Mouse (Mus musculus): ENCODE measurements at regions not wholly inside any gene's neighbourhood (a gene's known extent, or its start where the extent isn't known, plus 50 kb on each side); places are given as distances from the start of the nearest gene placed in this dataset.

- no peak for DNase-seq (ENCODE audit: extremely low spot score, low read depth, low spot score)
Observed at GRCm38 (mm10) chr3:38050366-38050765, 326.1 kb upstream of the Gm5148 start.

DNA sequence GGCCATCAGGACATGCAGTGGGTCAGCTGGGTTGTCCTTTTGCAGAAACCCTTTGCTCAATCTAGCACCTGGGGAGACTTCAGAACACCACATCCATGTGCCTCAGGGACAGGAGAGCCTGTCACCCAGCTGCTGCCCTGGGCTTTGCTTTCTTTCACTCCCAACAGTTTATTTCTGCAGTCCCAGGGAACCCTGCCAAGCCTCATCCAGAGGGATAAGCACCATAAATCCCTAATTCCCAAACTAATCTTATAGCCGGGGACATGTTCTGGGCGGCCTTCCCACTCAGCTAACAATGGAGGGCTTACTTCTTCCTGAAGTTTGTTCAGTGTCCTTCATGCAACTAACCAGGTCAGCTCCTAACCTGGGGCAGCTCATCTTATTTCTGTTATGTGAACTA lies 325.0 kb upstream of the Gm5148 start:
- DNase-seq (ENCODE audit: extremely low spot score, low read depth, low spot score) = no peak

DNA sequence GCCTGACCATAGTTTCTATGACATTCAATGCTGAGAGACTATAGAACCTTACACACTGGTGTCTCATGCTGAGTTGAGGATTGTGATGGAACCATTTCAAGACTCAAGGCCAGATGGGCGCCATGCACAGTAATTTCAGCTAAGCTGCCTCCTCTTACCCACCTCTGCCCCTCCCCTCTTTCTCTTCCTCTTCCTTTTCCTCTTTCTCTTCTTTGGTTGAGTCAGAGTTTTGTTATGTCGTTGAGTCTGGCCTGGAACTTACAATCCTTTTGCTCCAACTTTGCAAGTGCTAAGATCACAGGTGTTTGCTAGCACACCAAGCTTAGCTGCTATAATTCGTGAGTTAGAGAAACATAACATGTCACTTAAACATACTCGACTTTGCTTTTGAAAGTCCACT lies 323.2 kb upstream of the Gm5148 start:
- no peak for DNase-seq (ENCODE audit: extremely low spot score, low read depth, low spot score)

GRCm38 (mm10) chr3:38046611-38047010 lies 322.3 kb upstream of the Gm5148 start:
- DNase-seq (ENCODE audit: extremely low spot score, low read depth, low spot score) = no peak

GRCm38 (mm10) chr3:38045989-38046388 lies 321.7 kb upstream of the Gm5148 start:
- no peak for DNase-seq (ENCODE audit: extremely low spot score, low read depth, low spot score)

DNA sequence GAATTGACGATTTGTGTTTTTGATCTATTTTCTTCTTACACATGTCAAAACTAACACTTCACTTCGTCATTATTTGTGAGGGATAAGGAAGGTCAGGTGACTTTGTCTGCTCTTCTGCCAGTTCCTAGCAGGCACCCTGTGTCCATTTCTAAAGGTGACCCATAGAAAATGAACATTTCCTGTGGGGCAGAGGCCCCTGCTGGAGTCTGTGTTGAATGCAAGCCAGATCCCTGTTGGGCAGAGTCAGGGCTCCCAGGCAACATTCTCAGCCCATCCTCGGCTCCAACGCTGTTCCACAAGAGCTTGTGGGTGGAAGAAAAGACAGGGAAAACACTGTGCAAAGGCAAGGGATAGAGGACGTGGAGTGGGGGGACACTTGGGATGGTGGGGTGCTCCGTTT lies 321.2 kb upstream of the Gm5148 start:
- DNase-seq (ENCODE audit: extremely low spot score, low read depth, low spot score) = no peak

DNA sequence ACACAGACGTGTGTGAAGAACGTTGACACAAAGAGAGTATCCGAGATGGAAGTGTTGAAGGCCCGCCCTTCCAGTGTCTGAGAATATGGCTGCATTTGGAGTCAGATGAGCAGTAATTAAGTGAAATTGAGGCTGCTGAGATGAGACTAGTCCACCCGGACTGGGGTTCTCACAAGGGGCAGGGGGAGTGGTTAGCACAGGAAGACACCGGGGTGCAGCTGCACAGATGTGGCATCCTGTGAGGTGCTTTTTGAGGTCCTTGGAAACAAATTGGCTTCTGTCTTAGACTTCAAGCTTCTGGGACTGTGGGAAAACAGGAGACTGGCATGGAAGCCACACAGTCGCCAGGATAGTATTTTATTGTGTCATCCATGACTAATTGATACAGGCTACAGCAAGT lies 320.0 kb upstream of the Gm5148 start:
- no peak for DNase-seq (ENCODE audit: extremely low spot score, low read depth, low spot score)

DNA sequence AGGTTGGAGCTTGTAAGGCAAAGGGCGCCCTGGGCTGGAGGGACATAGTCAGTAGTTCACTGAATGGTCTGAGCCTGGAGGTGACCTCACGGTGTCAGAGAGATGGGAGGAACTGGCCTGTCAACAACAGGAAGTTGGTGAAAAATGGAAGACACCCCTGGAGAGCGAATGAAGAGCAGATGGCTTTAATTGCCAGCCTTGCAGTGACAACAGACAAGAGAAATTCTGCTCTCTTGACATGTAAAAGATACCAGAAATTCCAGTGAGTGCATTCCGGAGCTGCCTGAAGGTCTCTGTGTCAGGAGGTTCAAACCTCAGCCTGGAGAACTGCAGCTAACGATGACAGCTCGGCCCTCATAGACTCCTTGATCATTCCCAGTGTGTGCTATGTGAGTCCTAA lies 318.3 kb upstream of the Gm5148 start:
- no peak for DNase-seq (ENCODE audit: extremely low spot score, low read depth, low spot score)

GRCm38 (mm10) chr3:38036131-38036530 lies 311.8 kb upstream of the Gm5148 start:
- DNase-seq (ENCODE audit: extremely low spot score, low read depth, low spot score) = no peak

DNA sequence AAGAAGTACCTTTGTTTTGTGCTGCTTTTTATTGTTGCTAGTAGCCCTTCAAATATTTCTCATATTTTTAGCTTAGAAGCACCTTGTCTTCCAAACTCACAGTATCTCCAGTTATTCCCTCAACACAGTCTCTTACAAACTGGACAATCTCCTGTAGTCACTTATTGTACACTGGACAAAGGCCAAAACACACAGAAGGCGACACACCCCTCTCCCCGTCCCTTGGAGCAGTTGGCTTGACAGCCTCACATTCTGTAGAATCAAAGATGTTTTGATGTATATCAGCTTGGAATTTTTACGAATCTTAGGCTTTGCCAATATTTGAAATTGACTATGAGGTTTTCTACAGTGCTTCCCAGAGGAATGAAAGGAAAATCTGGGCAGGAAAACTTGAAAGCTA lies 309.8 kb upstream of the Gm5148 start:
- no peak for DNase-seq (ENCODE audit: extremely low spot score, low read depth, low spot score)

DNA sequence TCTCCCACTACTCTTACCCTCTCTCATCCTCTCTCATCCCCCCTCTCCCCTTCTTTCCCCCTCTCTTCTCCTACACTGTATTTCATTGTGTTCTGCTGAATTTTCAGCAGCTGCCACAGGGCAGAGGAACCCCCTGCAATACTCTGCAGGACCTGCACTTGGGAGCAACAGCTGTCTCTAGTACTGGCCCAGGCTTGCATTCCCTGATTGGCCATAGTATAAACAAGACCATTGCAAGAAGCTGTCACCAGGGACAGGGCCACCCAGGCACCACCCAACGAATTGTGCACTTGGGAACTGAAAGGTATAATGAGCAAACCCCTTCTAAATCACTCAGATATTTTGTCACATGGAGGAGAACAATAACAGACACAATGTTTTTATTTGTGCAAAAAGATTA lies 290.5 kb upstream of the Gm5148 start:
- DNase-seq (ENCODE audit: extremely low spot score, low read depth, low spot score) = no peak

- DNase-seq (ENCODE audit: extremely low spot score, low read depth, low spot score) = no peak
Observed at GRCm38 (mm10) chr3:38009168-38009567, 284.9 kb upstream of the Gm5148 start.

DNA sequence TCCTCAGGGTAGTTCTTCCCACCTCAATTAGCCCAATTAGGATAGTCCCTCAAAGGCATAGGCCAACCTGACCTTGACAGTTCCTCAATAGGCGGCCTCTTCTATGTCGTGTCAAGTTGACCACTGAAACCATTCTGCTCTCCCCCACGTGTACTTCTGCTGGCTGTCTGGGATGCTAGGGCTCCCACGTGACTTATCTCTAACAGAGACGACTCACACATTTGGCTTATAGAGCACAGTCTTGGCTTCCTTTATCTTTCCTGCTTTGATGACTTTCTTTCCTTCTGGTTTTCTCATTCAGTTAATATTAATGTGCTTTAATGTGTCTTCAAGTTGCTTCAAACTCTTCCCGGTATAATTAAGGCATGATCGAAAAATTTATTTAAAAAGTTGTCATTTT lies 284.0 kb upstream of the Gm5148 start:
- no peak for DNase-seq (ENCODE audit: extremely low spot score, low read depth, low spot score)

GRCm38 (mm10) chr3:38007626-38008025 lies 283.3 kb upstream of the Gm5148 start:
- DNase-seq (ENCODE audit: extremely low spot score, low read depth, low spot score) = no peak

- no peak for DNase-seq (ENCODE audit: extremely low spot score, low read depth, low spot score)
Observed at GRCm38 (mm10) chr3:38002275-38002674, 278.0 kb upstream of the Gm5148 start.

- DNase-seq (ENCODE audit: extremely low spot score, low read depth, low spot score) = no peak
Observed at GRCm38 (mm10) chr3:37999779-38000178, 275.5 kb upstream of the Gm5148 start.

GRCm38 (mm10) chr3:37997998-37998397 lies 273.7 kb upstream of the Gm5148 start:
- no peak for DNase-seq (ENCODE audit: extremely low spot score, low read depth, low spot score)

- no peak for DNase-seq (ENCODE audit: extremely low spot score, low read depth, low spot score)
Observed at GRCm38 (mm10) chr3:37989992-37990391, 265.7 kb upstream of the Gm5148 start.

GRCm38 (mm10) chr3:37987775-37988505 lies 263.6 kb upstream of the Gm5148 start:
- no peak for DNase-seq (ENCODE audit: extremely low spot score, low read depth, low spot score)

- DNase-seq (ENCODE audit: extremely low spot score, low read depth, low spot score) = no peak
Observed at GRCm38 (mm10) chr3:37987007-37987774, 262.9 kb upstream of the Gm5148 start.

DNA sequence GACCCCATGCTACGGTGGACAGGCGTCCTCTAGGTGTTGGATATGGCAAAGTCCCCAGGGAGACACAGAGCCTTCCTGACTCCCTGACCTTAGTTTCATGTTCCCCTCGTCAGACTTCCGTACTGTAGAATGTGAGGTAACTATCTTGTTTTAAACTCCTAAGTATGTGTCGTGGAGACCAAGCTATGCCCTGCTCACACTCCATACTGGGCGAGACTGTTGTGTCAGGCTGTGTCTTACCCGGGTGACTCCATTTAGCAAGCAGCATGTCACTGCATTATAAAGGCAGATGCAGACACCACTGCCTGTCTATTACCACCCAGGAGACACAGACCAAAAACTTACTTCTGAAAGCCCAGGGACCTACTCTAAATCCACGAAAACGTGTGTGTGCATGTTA lies 260.4 kb upstream of the Gm5148 start:
- DNase-seq (ENCODE audit: extremely low spot score, low read depth, low spot score) = no peak

GRCm38 (mm10) chr3:37981481-37982180 lies 257.3 kb upstream of the Gm5148 start:
- no peak for DNase-seq (ENCODE audit: extremely low spot score, low read depth, low spot score)

All from hindlimb bud, embryonic 11.5 days (tissue).